Mouse (Mus musculus) stomach, embryonic 14.5 days (tissue): ENCODE measurements around the gene Mpl. TPM values are rescaled to one million over a fixed set of nuclear protein-coding genes. Genes with fewer than 3 reads are reported as not detected.

ENCODE experiments used
- ATAC-seq: fragments of 200-750 bp; cut with Nextera tagmentation; 2 replicates; pipeline ENCODE4 v1.8.0; 2017; ENCODE audit warnings: low read depth, moderate TSS enrichment; ENCODE audit not compliant: insufficient number of reproducible peaks, insufficient read depth, low FRiP score
- H3K27ac ChIP-seq: fragments of 300-500 bp; sonication (generic); 2 replicates; pipeline ENCODE4 v1.5.1; 2014; ENCODE audit warnings: mild to moderate bottlenecking, low read length, moderate library complexity, mixed read lengths
- H3K27me3 ChIP-seq: fragments of 300-500 bp; sonication (generic); 2 replicates; pipeline ENCODE4 v1.6.1; 2014; ENCODE audit warnings: low read length, control low read depth, mixed read lengths; ENCODE audit not compliant: control insufficient read depth, insufficient read depth
- H3K36me3 ChIP-seq: fragments of 300-500 bp; sonication (generic); 2 replicates; pipeline ENCODE4 v1.6.1; 2014; ENCODE audit warnings: mild to moderate bottlenecking, control low read depth, low read length, moderate library complexity, mixed read lengths; ENCODE audit not compliant: control insufficient read depth, insufficient read depth
- H3K4me1 ChIP-seq: fragments of 300-500 bp; sonication (generic); 2 replicates; pipeline ENCODE4 v1.6.1; 2014; ENCODE audit warnings: low read length, control low read depth, mixed read lengths; ENCODE audit not compliant: control insufficient read depth, insufficient read depth
- H3K4me2 ChIP-seq: fragments of 300-500 bp; sonication (generic); replicated peaks from 2 replicates; pipeline ENCODE4 v1.6.1; 2014; ENCODE audit warnings: low read depth, low read length, control low read depth
- H3K4me3 ChIP-seq: fragments of 300-500 bp; sonication (generic); 2 replicates; pipeline ENCODE4 v1.5.1; 2014; ENCODE audit warnings: low read depth, low read length, control low read depth
- H3K9ac ChIP-seq: fragments of 300-500 bp; sonication (generic); replicated peaks from 2 replicates; pipeline ENCODE4 v1.6.1; 2014; ENCODE audit warnings: low read depth, mild to moderate bottlenecking, control low read depth, low read length, moderate library complexity, mixed read lengths
- H3K9me3 ChIP-seq: fragments of 300-500 bp; sonication (generic); 2 replicates; pipeline ENCODE4 v1.6.1; 2016; ENCODE audit warnings: low read depth, low read length, control low read depth; ENCODE audit not compliant: control insufficient read depth
- WGBS: fragments of 180-500 bp; shearing (Covaris S2); extraction: QIAGEN DNeasy Blood & Tissue Kit; methylation state at CpG from one replicate; pipeline ENCODE4 v1.1.7; 2014; 5-methylcytosine and 5-hydroxymethylcytosine counted together
- polyA plus RNA-seq: library from polyadenylated mRNA; unstranded; fragments of >200 nt; fragmentation: Nextera tagmentation; extraction: Ambion mirVana; gene quantifications from 2 replicates; pipeline ENCODE4 v1.2.1, GENCODE M21; 2014

Gene Mpl
- polyA plus RNA-seq, 1 experiment from 2014 or later = 0.36 TPM

GRCm38 (mm10) chr4:118432332-118432731, 25.0 kb downstream of the Mpl start:
- no peak overlapping the region for H3K9ac ChIP-seq
- no peak for ATAC-seq
- H3K27me3 ChIP-seq = no peaks in the 10 kb centered on the region
- peaks cover 39% of the 10 kb centered on the region for H3K36me3 ChIP-seq
- no peak overlapping the region for H3K4me3 ChIP-seq
- peaks cover 33% of the 10 kb centered on the region for H3K4me1 ChIP-seq
- no peak overlapping the region for H3K27ac ChIP-seq
- no peaks in the 10 kb centered on the region for H3K9me3 ChIP-seq
- 70% methylated on average over 8 of the region's 8 CpGs for WGBS
- no peak overlapping the region for H3K4me2 ChIP-seq

GRCm38 (mm10) chr4:118429215-118429895, 28.0 kb downstream of the Mpl start:
- peak overlapping the region; percentile 18; the same call in 1 of the 2 replicates for H3K27ac ChIP-seq
- H3K4me1 ChIP-seq = peaks cover 23% of the 10 kb centered on the region; the same call in 1 of the 2 replicates
- H3K4me3 ChIP-seq = peak overlapping the region; percentile 76
- no peak for ATAC-seq
- peaks cover 33% of the 10 kb centered on the region for H3K36me3 ChIP-seq
- H3K9ac ChIP-seq = no peak overlapping the region
- H3K4me2 ChIP-seq = peak overlapping the region; percentile 88
- no peaks in the 10 kb centered on the region for H3K27me3 ChIP-seq
- no peaks in the 10 kb centered on the region for H3K9me3 ChIP-seq
- WGBS = 28% methylated on average over 7 of the region's 7 CpGs

GRCm38 (mm10) chr4:118428531-118429214, 28.6 kb downstream of the Mpl start:
- H3K4me3 ChIP-seq = peak overlapping the region; percentile 76
- H3K36me3 ChIP-seq = peaks cover 29% of the 10 kb centered on the region
- peak overlapping the region; percentile 87; the same call in 1 of the 2 replicates for H3K27ac ChIP-seq
- no peaks in the 10 kb centered on the region for H3K9me3 ChIP-seq
- peak overlapping the region; percentile 88 for H3K4me2 ChIP-seq
- no peaks in the 10 kb centered on the region for H3K27me3 ChIP-seq
- 32% methylated on average over 15 of the region's 15 CpGs for whole genome bisulfite sequencing
- ATAC-seq = peak; percentile 11; the same call in 1 of the 2 replicates
- peaks cover 23% of the 10 kb centered on the region; the same call in 1 of the 2 replicates for H3K4me1 ChIP-seq
- peak overlapping the region; percentile 76 for H3K9ac ChIP-seq

GRCm38 (mm10) chr4:118427768-118428451, 29.4 kb downstream of the Mpl start, which contains the start of gene Elovl1:
Elovl1 (plus strand) TSS chr4:118428093.
- peak within 1 kb of the TSS; percentile 76 for H3K9ac ChIP-seq
- peaks cover 23% of the 10 kb centered on the region; the same call in 1 of the 2 replicates for H3K4me1 ChIP-seq
- WGBS = under 1% methylated on average over 21 of the region's 31 CpGs

GRCm38 (mm10) chr4:118427415-118427767, 29.9 kb downstream of the Mpl start:
- peaks cover 23% of the 10 kb centered on the region; the same call in 1 of the 2 replicates for H3K4me1 ChIP-seq
- peak overlapping the region; percentile 76 for H3K4me3 ChIP-seq
- no peaks in the 10 kb centered on the region for H3K9me3 ChIP-seq
- WGBS = 3% methylated on average over 5 of the region's 5 CpGs
- peaks cover 19% of the 10 kb centered on the region for H3K36me3 ChIP-seq
- peak overlapping the region; percentile 76; the same call in 1 of the 2 replicates for H3K9ac ChIP-seq
- H3K27me3 ChIP-seq = no peaks in the 10 kb centered on the region
- peak overlapping the region; percentile 87 for H3K27ac ChIP-seq
- peak overlapping the region; percentile 88 for H3K4me2 ChIP-seq
- no peak for ATAC-seq

More at GRCm38 (mm10) chr4:118427768-118428451, 29.4 kb downstream of the Mpl start, which contains the start of gene Elovl1:
- H3K27me3 ChIP-seq = no peaks in the 10 kb centered on the region
- peak within 1 kb of the TSS; percentile 87 for H3K27ac ChIP-seq
- H3K4me3 ChIP-seq = peak within 1 kb of the TSS; percentile 76
- ATAC-seq = peak; percentile 96
- H3K36me3 ChIP-seq = peaks cover 21% of the 10 kb centered on the region
- peak within 1 kb of the TSS; percentile 88 for H3K4me2 ChIP-seq
- H3K9me3 ChIP-seq = no peaks in the 10 kb centered on the region

GRCm38 (mm10) chr4:118425374-118425773, 31.9 kb downstream of the Mpl start:
- H3K4me3 ChIP-seq = no peak overlapping the region
- H3K27me3 ChIP-seq = no peaks in the 10 kb centered on the region
- H3K9ac ChIP-seq = no peak overlapping the region
- peaks cover 23% of the 10 kb centered on the region; the same call in 1 of the 2 replicates for H3K4me1 ChIP-seq
- no peak overlapping the region for H3K4me2 ChIP-seq
- 93% methylated on average over 1 of the region's 1 CpGs for WGBS
- no peak overlapping the region for H3K27ac ChIP-seq
- peaks cover 6% of the 10 kb centered on the region for H3K36me3 ChIP-seq
- no peak for ATAC-seq
- no peaks in the 10 kb centered on the region for H3K9me3 ChIP-seq

- Histone ChIP-seq H3K27ac (no peak overlapping the region), H3K9ac (no peak overlapping the region), H3K9me3 (no peaks in the 10 kb centered on the region), H3K27me3 (no peaks in the 10 kb centered on the region), H3K4me3 (no peak overlapping the region), H3K4me2 (no peak overlapping the region), H3K36me3 (peaks cover 10% of the 10 kb centered on the region), H3K4me1 (peaks cover 17% of the 10 kb centered on the region; the same call in 1 of the 2 replicates)
- no peak for ATAC-seq
- WGBS = 62% methylated on average over 4 of the region's 4 CpGs
These were observed 32.7 kb downstream of the Mpl start for GRCm38 (mm10) chr4:118424541-118425160.

GRCm38 (mm10) chr4:118421384-118421783, 35.9 kb downstream of the Mpl start:
- WGBS = 95% methylated on average over 3 of the region's 3 CpGs
- no peak overlapping the region for H3K27ac ChIP-seq
- no peak overlapping the region for H3K4me2 ChIP-seq
- no peaks in the 10 kb centered on the region for H3K9me3 ChIP-seq
- no peaks in the 10 kb centered on the region for H3K27me3 ChIP-seq
- ATAC-seq = no peak
- H3K4me1 ChIP-seq = no peaks in the 10 kb centered on the region
- H3K4me3 ChIP-seq = no peak overlapping the region
- H3K9ac ChIP-seq = no peak overlapping the region
- H3K36me3 ChIP-seq = peaks cover 14% of the 10 kb centered on the region
